In the genomic region with DNA sequence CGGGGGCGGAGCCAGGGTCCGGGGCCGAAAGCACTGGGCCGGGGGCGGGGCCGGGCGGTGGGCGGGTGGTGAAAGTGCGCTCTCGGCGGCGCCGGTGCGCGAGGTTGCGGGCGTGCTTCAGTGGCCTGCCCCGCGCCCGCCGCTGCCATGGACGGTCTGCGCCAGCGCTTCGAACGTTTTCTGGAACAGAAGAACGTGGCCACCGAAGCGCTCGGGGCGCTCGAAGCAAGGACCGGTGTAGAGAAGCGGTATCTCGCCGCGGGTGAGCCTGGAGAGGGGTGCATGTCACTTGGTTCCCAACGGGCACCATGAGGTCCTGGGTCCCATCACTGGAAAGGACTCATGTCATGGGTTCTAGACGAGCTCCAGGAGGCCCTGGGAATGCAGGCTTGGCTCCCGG, we compare ENCODE assay signal across 8 mouse cellular contexts. TPM values are rescaled to one million over a fixed set of nuclear protein-coding genes. Genes with fewer than 3 reads are reported as not detected.
DNase-seq lines count a peak whose midpoint lies in the region; ATAC-seq and TF ChIP-seq lines count a peak whose summit lies in the region.

No protein-coding gene starts in this region.

- DNase-seq in heart, adult 8-10 months (ENCODE audit: low spot score), result no peak
- no peak for DNase-seq in MEL (ENCODE audit: low read depth, low spot score)
- no peak for DNase-seq in hindbrain, embryonic 10.5 days (ENCODE audit: low spot score)
- no peak for DNase-seq in midbrain, embryonic 11.5 days (ENCODE audit: low spot score, missing footprints)
- DNase-seq in urinary bladder, postnatal 4 days (ENCODE audit: low spot score in 2 of 2), result no peak
- no peak for DNase-seq in cerebellum, postnatal 36 days

- peak in 1 of 2 experiments; percentile 58; a peak in 1 of 4 replicates for TF ChIP-seq POLR2A in MEL (IDR thresholded peaks at IDR 0.05; ENCODE audit: control insufficient read depth in 1 of 2, insufficient read depth in 1 of 2, low read depth in 1 of 2, low read length in 2 of 2, poor library complexity in 1 of 2)

- H3K36me3 ChIP-seq in heart, embryonic 16.5 days (ENCODE audit: control insufficient read depth, insufficient read depth), result no peaks in the 10 kb centered on the region
- H3K36me3 ChIP-seq in MEL (ENCODE audit: control insufficient read depth in 1 of 2, insufficient read depth in 2 of 2, low read length in 2 of 2), result peaks cover 0 to 22% of the 10 kb centered on the region in 2 experiments; a peak in 2 of 4 replicates
- peaks cover 3% of the 10 kb centered on the region; the same call in 1 of the 2 replicates for H3K36me3 ChIP-seq in hindbrain, embryonic 10.5 days
- H3K36me3 ChIP-seq in midbrain, embryonic 11.5 days (ENCODE audit: control insufficient read depth, insufficient read depth, low read length), result no peaks in the 10 kb centered on the region

- H3K27ac ChIP-seq in heart, embryonic 16.5 days (ENCODE audit: low read length), result no peak overlapping the region
- H3K27ac ChIP-seq in MEL (ENCODE audit: control insufficient read depth, low read depth, low read length), result no peak overlapping the region
- peak overlapping the region; percentile 71 for H3K27ac ChIP-seq in hindbrain, embryonic 10.5 days
- no peak overlapping the region for H3K27ac ChIP-seq in midbrain, embryonic 11.5 days (ENCODE audit: low read depth, low read length)

- H3K79me2 ChIP-seq in MEL (ENCODE audit: control insufficient read depth, insufficient read depth, low read length, poor library complexity), result peaks cover 2% of the 10 kb centered on the region; the same call in 1 of the 2 replicates

- 2% methylated on average over 41 of the region's 41 CpGs for WGBS in heart, embryonic 16.5 days
- WGBS in hindbrain, embryonic 10.5 days, result 2% methylated on average over 41 of the region's 41 CpGs
- WGBS in midbrain, embryonic 11.5 days, result 1% methylated on average over 41 of the region's 41 CpGs

- H3K4me3 ChIP-seq in heart, embryonic 16.5 days (ENCODE audit: low read length), result peak overlapping the region; percentile 46
- H3K4me3 ChIP-seq in MEL (ENCODE audit: control insufficient read depth in 1 of 2, insufficient read depth in 1 of 2, low read depth in 2 of 2, low read length in 2 of 2), result peak overlapping the region; percentile 72 to 96
- peak overlapping the region; percentile 58 for H3K4me3 ChIP-seq in hindbrain, embryonic 10.5 days
- H3K4me3 ChIP-seq in midbrain, embryonic 11.5 days (ENCODE audit: low read depth, low read length), result peak overlapping the region; percentile 41

- TF ChIP-seq EP300 in MEL (IDR thresholded peaks at IDR 0.05; ENCODE audit: low read depth in 1 of 2, low read length in 2 of 2), result no peak

- H3K9me3 ChIP-seq in heart, embryonic 16.5 days (replicated peaks; ENCODE audit: control insufficient read depth, low read length), result no peaks in the 10 kb centered on the region
- H3K9me3 ChIP-seq in MEL (replicated peaks; ENCODE audit: insufficient read depth, low read length), result no peaks in the 10 kb centered on the region
- no peaks in the 10 kb centered on the region for H3K9me3 ChIP-seq in hindbrain, embryonic 10.5 days
- H3K9me3 ChIP-seq in midbrain, embryonic 11.5 days (ENCODE audit: control insufficient read depth, low read length), result no peaks in the 10 kb centered on the region

- H3K4me2 ChIP-seq in heart, embryonic 16.5 days (ENCODE audit: low read depth, low read length), result peak overlapping the region; percentile 74
- peak overlapping the region; percentile 63 for H3K4me2 ChIP-seq in midbrain, embryonic 11.5 days

- peaks cover 15% of the 10 kb centered on the region for H3K27me3 ChIP-seq in heart, embryonic 16.5 days (ENCODE audit: control insufficient read depth, insufficient read depth, low read length)
- H3K27me3 ChIP-seq in MEL (ENCODE audit: control insufficient read depth in 1 of 2, insufficient read depth in 2 of 2, low read length in 2 of 2), result no peaks in the 10 kb centered on the region
- H3K27me3 ChIP-seq in hindbrain, embryonic 10.5 days (ENCODE audit: insufficient read depth, poor library complexity, severe bottlenecking), result peaks cover 73% of the 10 kb centered on the region
- H3K27me3 ChIP-seq in midbrain, embryonic 11.5 days (ENCODE audit: control insufficient read depth, insufficient read depth, low read length), result peaks cover 6% of the 10 kb centered on the region; the same call in 1 of the 2 replicates

- no peak for ATAC-seq in heart, embryonic 16.5 days (replicated peaks; ENCODE audit: extremely low read depth, insufficient read depth, low FRiP score)
- ATAC-seq in midbrain, embryonic 11.5 days (ENCODE audit: low FRiP score), result no peak
- no peak for ATAC-seq in CD4-positive, CD25-positive, alpha-beta regulatory T cell, adult 4 months

- H3K4me1 ChIP-seq in heart, embryonic 16.5 days (ENCODE audit: control insufficient read depth, insufficient read depth, low read length), result peaks cover 12% of the 10 kb centered on the region; the same call in 1 of the 2 replicates
- peaks cover 14 to 25% of the 10 kb centered on the region in 2 experiments for H3K4me1 ChIP-seq in MEL (ENCODE audit: control insufficient read depth in 1 of 2, insufficient read depth in 2 of 2, low read length in 2 of 2)
- H3K4me1 ChIP-seq in hindbrain, embryonic 10.5 days (replicated peaks), result peaks cover 47% of the 10 kb centered on the region
- H3K4me1 ChIP-seq in midbrain, embryonic 11.5 days (ENCODE audit: control insufficient read depth, insufficient read depth, low read length), result peaks cover 8% of the 10 kb centered on the region

- no peak for TF ChIP-seq RAD21 in MEL (IDR thresholded peaks at IDR 0.05; ENCODE audit: low read depth, low read length)

- H3K9ac ChIP-seq in heart, embryonic 16.5 days (ENCODE audit: low read length), result peak overlapping the region; percentile 67
- peak overlapping the region; percentile 82 for H3K9ac ChIP-seq in MEL (ENCODE audit: control insufficient read depth, low read depth, low read length, poor library complexity, severe bottlenecking)
- peak overlapping the region; percentile 35; the same call in 1 of the 2 replicates for H3K9ac ChIP-seq in midbrain, embryonic 11.5 days (ENCODE audit: low read length)

- 0 out of 6 replicates have a peak, but pooled peaks of 1 of the 3 experiments have one; percentile 0 for TF ChIP-seq CTCF in MEL (IDR thresholded peaks at IDR 0.05 in 2 of 3, conservative IDR thresholded peaks at IDR 0.05 in 1 of 3; ENCODE audit: control insufficient read depth in 1 of 3, insufficient read depth in 1 of 3, low read depth in 2 of 3, low read length in 3 of 3, poor library complexity in 1 of 3, severe bottlenecking in 1 of 3)

RNA-seq across cellular contexts. Expression of a gene that starts 0.3 kb away (rescaled TPM):
- 1.8 and 2.6 TPM in 2 replicates for polyA plus RNA-seq in heart, embryonic 16.5 days (2015; fragmentation: Nextera tagmentation; extraction: Ambion mirVana)
- 1 to 10 TPM; 3.1 to 7.6 (median 5.0) TPM for total RNA-seq in heart, adult 8-10 months (2022)
- 3.1 and 3.2 TPM in 2 replicates for total RNA-seq in MEL (2012; rRNA removed)
- 10 to 100 TPM in 1 of 2 experiments, not detected in 1; 27.9 TPM for polyA plus RNA-seq in MEL (2012; ENCODE audit: insufficient read depth in 1 of 2, insufficient read length in 2 of 2, low read depth in 1 of 2, low replicate concordance in 2 of 2, missing spikeins in 1 of 2)
- 7.2 and 11.2 TPM in 2 replicates for polyA plus RNA-seq in hindbrain, embryonic 10.5 days (2016; fragmentation: Nextera tagmentation; extraction: Ambion mirVana)
- 4.0 and 4.5 TPM in 2 replicates for polyA plus RNA-seq in midbrain, embryonic 11.5 days (2014; fragmentation: Nextera tagmentation; extraction: Ambion mirVana)
- polyA plus RNA-seq in CD4-positive, CD25-positive, alpha-beta regulatory T cell, adult 4 months (2017; shearing (Covaris generic)), result under 1 TPM in 1 of 2 experiments, not detected in 1; 0.51 TPM

RNA-seq across cellular contexts. Expression of a gene that starts 0.8 kb away (rescaled TPM):
- 1.6 and 1.9 TPM in 2 replicates for polyA plus RNA-seq in heart, embryonic 16.5 days (2015; fragmentation: Nextera tagmentation; extraction: Ambion mirVana)
- total RNA-seq in heart, adult 8-10 months (2022), result 1 to 10 TPM; 1.7 to 3.1 (median 2.7) TPM
- total RNA-seq in MEL (2012; rRNA removed), result 6.1 and 6.5 TPM in 2 replicates
- 10 to 100 TPM in 1 of 2 experiments, not detected in 1; 23.1 TPM for polyA plus RNA-seq in MEL (2012; ENCODE audit: insufficient read depth in 1 of 2, insufficient read length in 2 of 2, low read depth in 1 of 2, low replicate concordance in 2 of 2, missing spikeins in 1 of 2)
- polyA plus RNA-seq in hindbrain, embryonic 10.5 days (2016; fragmentation: Nextera tagmentation; extraction: Ambion mirVana), result 3.3 and 3.9 TPM in 2 replicates
- 1.5 and 1.8 TPM in 2 replicates for polyA plus RNA-seq in midbrain, embryonic 11.5 days (2014; fragmentation: Nextera tagmentation; extraction: Ambion mirVana)
- 10 to 100 TPM; 11.9 to 12.3 TPM for polyA plus RNA-seq in CD4-positive, CD25-positive, alpha-beta regulatory T cell, adult 4 months (2017; shearing (Covaris generic))

RNA-seq across cellular contexts. Expression of a gene that starts 9.7 kb away (rescaled TPM):
- 33.5 and 35.8 TPM in 2 replicates for polyA plus RNA-seq in heart, embryonic 16.5 days (2015; fragmentation: Nextera tagmentation; extraction: Ambion mirVana)
- 10 to 100 TPM; 14.3 to 19.8 (median 16.3) TPM for total RNA-seq in heart, adult 8-10 months (2022)
- 68.9 and 81.5 TPM in 2 replicates for total RNA-seq in MEL (2012; rRNA removed)
- polyA plus RNA-seq in MEL (2012; ENCODE audit: insufficient read depth in 1 of 2, insufficient read length in 2 of 2, low read depth in 1 of 2, low replicate concordance in 2 of 2, missing spikeins in 1 of 2), result 10 to 100 TPM in 1 of 2 experiments, not detected in 1; 65.7 TPM
- 55.6 and 60.9 TPM in 2 replicates for polyA plus RNA-seq in hindbrain, embryonic 10.5 days (2016; fragmentation: Nextera tagmentation; extraction: Ambion mirVana)
- 36.2 and 40.8 TPM in 2 replicates for polyA plus RNA-seq in midbrain, embryonic 11.5 days (2014; fragmentation: Nextera tagmentation; extraction: Ambion mirVana)
- polyA plus RNA-seq in CD4-positive, CD25-positive, alpha-beta regulatory T cell, adult 4 months (2017; shearing (Covaris generic)), result 10 to 100 TPM; 47.1 to 59.9 TPM

RNA-seq across cellular contexts. Expression of a gene that starts 18.1 kb away (rescaled TPM):
- 15.5 and 16.0 TPM in 2 replicates for polyA plus RNA-seq in heart, embryonic 16.5 days (2015; fragmentation: Nextera tagmentation; extraction: Ambion mirVana)
- 100 to 1,000 TPM in 2 of 4 experiments, 10 to 100 TPM in 2; 87.9 to 109 (median 99.6) TPM for total RNA-seq in heart, adult 8-10 months (2022)
- 2.4 and 3.9 TPM in 2 replicates for total RNA-seq in MEL (2012; rRNA removed)
- 10 to 100 TPM in 1 of 2 experiments, not detected in 1; 16.5 TPM for polyA plus RNA-seq in MEL (2012; ENCODE audit: insufficient read depth in 1 of 2, insufficient read length in 2 of 2, low read depth in 1 of 2, low replicate concordance in 2 of 2, missing spikeins in 1 of 2)
- 0.45 and 1.3 TPM in 2 replicates for polyA plus RNA-seq in hindbrain, embryonic 10.5 days (2016; fragmentation: Nextera tagmentation; extraction: Ambion mirVana)
- 0.11 and 0.31 TPM in 2 replicates for polyA plus RNA-seq in midbrain, embryonic 11.5 days (2014; fragmentation: Nextera tagmentation; extraction: Ambion mirVana)
- polyA plus RNA-seq in CD4-positive, CD25-positive, alpha-beta regulatory T cell, adult 4 months (2017; shearing (Covaris generic)), result not detected

RNA-seq across cellular contexts. Expression of a gene that starts 26.2 kb away (rescaled TPM):
- 0.07 and 0.14 TPM in 2 replicates for polyA plus RNA-seq in heart, embryonic 16.5 days (2015; fragmentation: Nextera tagmentation; extraction: Ambion mirVana)
- total RNA-seq in heart, adult 8-10 months (2022), result 1 to 10 TPM in 2 of 4 experiments, under 1 TPM in 2; 0.91 to 1.3 (median 1.1) TPM
- total RNA-seq in MEL (2012; rRNA removed), result 0.19 TPM in 1 of 2 replicates, not detected in the other
- polyA plus RNA-seq in MEL (2012; ENCODE audit: insufficient read depth in 1 of 2, insufficient read length in 2 of 2, low read depth in 1 of 2, low replicate concordance in 2 of 2, missing spikeins in 1 of 2), result under 1 TPM in 1 of 2 experiments, not detected in 1; 0.19 TPM
- polyA plus RNA-seq in hindbrain, embryonic 10.5 days (2016; fragmentation: Nextera tagmentation; extraction: Ambion mirVana), result 0.22 and 0.44 TPM in 2 replicates
- 0.05 and 0.22 TPM in 2 replicates for polyA plus RNA-seq in midbrain, embryonic 11.5 days (2014; fragmentation: Nextera tagmentation; extraction: Ambion mirVana)
- not detected for polyA plus RNA-seq in CD4-positive, CD25-positive, alpha-beta regulatory T cell, adult 4 months (2017; shearing (Covaris generic))
